Mouse (Mus musculus): ENCODE results near the gene Fas.

DNA sequence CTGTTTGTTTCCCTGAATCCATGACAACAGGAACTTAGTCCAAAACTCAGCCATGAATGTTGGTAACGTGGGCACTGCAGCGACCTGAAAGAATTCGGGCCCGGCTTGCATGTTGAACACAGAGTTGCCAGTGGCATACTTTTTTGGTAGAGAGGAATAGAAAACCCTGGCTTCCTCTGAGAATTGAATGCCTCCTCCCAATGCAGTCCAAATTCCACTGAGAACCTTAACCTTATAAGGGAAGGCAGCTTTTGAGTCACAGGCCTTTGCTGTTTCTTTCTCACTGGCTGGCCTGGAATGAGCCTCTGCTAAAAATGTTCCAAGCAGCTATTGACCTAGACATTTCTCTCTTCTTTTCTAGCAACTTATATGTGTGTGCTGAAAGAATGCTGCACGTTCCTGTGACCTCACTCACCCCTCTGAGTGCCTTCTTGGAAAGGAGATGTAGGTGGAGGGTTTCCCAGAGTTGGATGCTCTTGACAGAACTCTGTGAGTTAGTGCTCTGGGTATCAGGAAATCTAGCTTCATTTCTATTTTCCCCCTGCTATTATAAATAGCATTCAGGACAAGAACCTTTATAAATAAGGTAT lies 24.8 kb upstream of the Fas start:
- TF ChIP-seq CTCF (IDR thresholded peaks at IDR 0.05; ENCODE audit: extremely low read depth, insufficient read length, insufficient replicate concordance, low read depth, low read length) (no peak), POLR2A (IDR thresholded peaks at IDR 0.05; ENCODE audit: low read depth, low read length) (no peak)

Measured in small intestine, adult 2 months (tissue).